Mouse (Mus musculus): ENCODE measurements at regions not wholly inside any gene's neighbourhood (a gene's known extent, or its start where the extent isn't known, plus 50 kb on each side); places are given as distances from the start of the nearest gene placed in this dataset.

DNA sequence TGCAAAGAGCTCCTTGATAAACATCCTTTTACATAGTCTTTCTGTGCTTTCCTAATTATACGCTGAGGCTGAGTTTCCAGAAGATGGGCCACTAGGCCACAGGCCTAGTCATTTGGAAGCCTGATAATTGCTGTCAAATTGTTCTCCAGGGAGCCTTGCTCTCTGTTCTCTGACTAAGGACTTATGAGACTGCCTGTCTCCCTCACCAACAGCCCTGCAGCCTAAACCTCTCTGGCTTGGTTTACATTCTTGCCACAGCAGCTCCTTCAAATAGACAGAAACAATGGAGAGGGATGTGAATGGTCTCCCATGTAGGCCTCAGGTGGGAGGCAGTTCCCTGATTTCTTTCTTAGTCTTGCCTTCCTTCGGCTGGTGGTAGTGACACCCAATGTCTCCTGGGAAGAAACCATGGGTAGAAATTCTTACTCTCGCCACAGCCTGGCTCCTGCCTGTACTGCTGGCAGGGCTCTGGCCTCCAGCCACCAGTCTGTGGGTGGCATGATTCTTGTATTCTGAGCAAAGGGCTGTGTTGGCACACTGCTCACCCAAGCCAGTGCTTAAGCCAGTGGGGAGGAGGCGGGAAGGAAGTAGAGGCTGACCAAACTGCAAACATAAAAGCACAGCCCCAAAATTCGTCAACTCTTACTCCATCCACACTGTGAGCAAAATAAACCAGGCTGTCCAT lies 176.2 kb upstream of the Marcks start:
- Histone ChIP-seq H3K4me1 (no peaks in the 10 kb centered on the region), H3K9me3 (no peaks in the 10 kb centered on the region), H3K27me3 (replicated peaks) (no peaks in the 10 kb centered on the region), H3K27ac (no peak overlapping the region), H3K36me3 (no peaks in the 10 kb centered on the region), H3K4me2 (replicated peaks) (no peak overlapping the region), H3K4me3 (no peak overlapping the region), H3K9ac (no peak overlapping the region)
- ATAC-seq (ENCODE audit: low FRiP score, low read depth), result no peak
- 79% methylated on average over 5 of the region's 5 CpGs for WGBS

DNA sequence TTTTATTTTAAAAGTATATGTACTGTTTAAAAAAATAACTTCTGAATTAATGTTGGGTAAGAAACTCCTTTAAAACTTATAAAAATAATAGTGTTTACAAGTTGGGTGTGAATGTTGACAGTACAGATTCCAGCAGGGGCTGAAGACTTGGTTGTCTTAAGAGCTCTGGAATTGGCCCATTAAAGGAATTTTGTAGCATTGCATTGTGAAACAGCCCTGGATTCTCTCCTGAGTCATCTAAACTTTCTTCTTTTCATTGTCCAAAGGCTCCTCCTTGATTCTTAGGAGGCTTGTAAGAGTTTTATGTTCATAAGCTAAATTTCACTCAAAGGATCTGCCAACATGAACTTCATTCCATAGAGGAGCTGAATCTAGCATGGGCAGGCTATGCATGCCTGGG lies 174.7 kb upstream of the Marcks start:
- H3K9ac ChIP-seq, result no peak overlapping the region

DNA sequence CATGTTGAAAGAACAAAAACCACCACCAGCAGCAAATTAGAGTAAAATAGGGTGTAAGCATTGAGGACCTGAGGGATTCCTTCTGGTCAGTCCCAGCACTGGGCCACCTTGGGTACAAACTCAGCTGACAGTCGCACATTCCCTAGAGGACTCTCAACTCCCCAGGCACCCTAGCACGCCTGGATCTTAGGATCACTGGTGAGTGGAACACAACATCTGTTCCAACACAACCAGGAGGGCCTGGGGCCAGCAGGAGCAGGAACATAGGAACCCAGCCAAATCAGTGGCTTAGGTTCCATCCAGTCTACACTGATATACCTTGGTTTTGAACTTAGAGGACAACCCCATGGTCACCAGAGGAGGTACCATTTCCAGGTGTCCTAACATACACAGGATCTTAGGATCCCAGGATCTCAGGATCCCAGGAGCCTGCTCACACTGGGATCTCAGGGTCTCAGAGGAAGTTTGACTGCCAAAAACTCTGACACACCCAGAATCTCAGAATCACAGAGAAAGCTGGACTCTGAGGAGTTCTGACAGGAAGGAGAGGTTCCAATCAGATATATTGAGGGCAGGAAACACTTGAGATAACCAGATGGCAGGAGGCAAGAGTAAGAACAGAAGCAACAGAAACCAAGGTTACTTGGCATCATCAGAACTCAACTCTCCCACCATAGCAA lies 171.7 kb upstream of the Marcks start:
- Histone ChIP-seq H3K9me3 (no peaks in the 10 kb centered on the region), H3K4me3 (no peak overlapping the region), H3K36me3 (no peaks in the 10 kb centered on the region), H3K9ac (no peak overlapping the region), H3K4me1 (no peaks in the 10 kb centered on the region), H3K27ac (no peak overlapping the region), H3K27me3 (replicated peaks) (no peaks in the 10 kb centered on the region), H3K4me2 (replicated peaks) (no peak overlapping the region)
- no peak for ATAC-seq (ENCODE audit: low FRiP score, low read depth)
- WGBS, result 88% methylated on average over 2 of the region's 2 CpGs

More for the DNA sequence above, 174.7 kb upstream of the Marcks start:
- Histone ChIP-seq H3K9me3 (no peaks in the 10 kb centered on the region), H3K4me2 (replicated peaks) (no peak overlapping the region), H3K36me3 (no peaks in the 10 kb centered on the region), H3K27me3 (replicated peaks) (no peaks in the 10 kb centered on the region), H3K4me3 (no peak overlapping the region), H3K27ac (no peak overlapping the region), H3K4me1 (no peaks in the 10 kb centered on the region)
- no peak for ATAC-seq (ENCODE audit: low FRiP score, low read depth)

DNA sequence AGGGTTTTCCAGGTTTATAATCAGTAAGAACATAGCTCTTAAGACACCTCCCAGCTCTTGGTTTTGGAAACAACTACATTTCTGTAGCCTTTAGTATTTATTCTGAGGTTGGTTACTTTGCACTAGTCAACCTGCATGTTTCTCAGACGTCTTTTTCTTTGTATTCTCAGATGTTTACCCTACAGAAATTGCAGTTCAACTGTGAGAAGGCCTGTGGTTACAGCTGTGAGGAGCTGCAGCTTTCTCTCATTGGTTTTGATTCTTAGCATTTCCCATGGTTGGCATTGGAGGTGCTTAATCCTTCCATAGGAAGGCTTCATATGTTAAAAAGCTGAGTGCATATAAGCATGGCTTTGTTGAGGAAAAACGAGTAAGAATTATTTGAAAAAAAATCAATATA lies 165.9 kb upstream of the Marcks start:
- Histone ChIP-seq H3K27ac (no peak overlapping the region), H3K4me3 (no peak overlapping the region), H3K9ac (no peak overlapping the region), H3K27me3 (replicated peaks) (no peaks in the 10 kb centered on the region), H3K4me2 (replicated peaks) (no peak overlapping the region), H3K36me3 (no peaks in the 10 kb centered on the region), H3K9me3 (no peaks in the 10 kb centered on the region), H3K4me1 (no peaks in the 10 kb centered on the region)
- no peak for ATAC-seq (ENCODE audit: low FRiP score, low read depth)
- 52% methylated on average over 2 of the region's 2 CpGs for WGBS

DNA sequence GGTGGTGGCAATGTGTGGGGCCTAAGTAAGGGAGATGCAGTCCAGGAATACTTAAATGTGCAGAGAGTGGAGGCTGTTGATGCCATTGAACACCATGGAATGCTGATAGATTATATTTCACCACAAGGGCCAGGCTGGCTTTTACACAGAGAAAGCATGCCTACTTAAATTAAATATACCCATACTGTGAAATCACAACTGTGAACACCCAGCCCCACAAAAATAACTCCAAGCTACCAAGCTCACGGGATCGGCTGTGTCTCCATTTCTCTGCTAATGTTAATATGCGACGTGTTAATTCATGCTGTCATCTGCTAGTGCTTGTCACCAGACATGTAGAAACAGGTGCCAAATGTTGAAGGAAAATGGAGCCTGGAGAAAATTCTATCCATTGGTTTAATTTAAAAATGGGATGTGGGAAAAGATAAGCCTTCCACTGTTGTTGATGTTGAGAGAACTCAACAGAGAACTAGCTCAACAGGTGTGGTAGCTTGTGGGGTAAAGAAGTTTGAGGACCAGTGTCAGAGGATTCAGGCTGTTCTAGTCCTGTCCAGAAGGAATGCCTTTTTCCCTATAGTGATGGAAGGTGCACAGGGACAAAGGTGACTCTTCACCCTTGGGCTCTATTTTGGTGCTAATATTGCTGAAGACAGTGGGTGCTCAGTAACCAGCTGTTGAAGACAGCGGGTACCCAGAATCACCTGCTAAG lies 161.6 kb upstream of the Marcks start:
- WGBS, result 89% methylated on average over 5 of the region's 5 CpGs
- ATAC-seq (ENCODE audit: low FRiP score, low read depth), result no peak
- Histone ChIP-seq H3K4me1 (no peaks in the 10 kb centered on the region), H3K27ac (no peak overlapping the region), H3K36me3 (no peaks in the 10 kb centered on the region), H3K9ac (no peak overlapping the region), H3K27me3 (replicated peaks) (no peaks in the 10 kb centered on the region), H3K4me2 (replicated peaks) (no peak overlapping the region), H3K4me3 (no peak overlapping the region), H3K9me3 (no peaks in the 10 kb centered on the region)

DNA sequence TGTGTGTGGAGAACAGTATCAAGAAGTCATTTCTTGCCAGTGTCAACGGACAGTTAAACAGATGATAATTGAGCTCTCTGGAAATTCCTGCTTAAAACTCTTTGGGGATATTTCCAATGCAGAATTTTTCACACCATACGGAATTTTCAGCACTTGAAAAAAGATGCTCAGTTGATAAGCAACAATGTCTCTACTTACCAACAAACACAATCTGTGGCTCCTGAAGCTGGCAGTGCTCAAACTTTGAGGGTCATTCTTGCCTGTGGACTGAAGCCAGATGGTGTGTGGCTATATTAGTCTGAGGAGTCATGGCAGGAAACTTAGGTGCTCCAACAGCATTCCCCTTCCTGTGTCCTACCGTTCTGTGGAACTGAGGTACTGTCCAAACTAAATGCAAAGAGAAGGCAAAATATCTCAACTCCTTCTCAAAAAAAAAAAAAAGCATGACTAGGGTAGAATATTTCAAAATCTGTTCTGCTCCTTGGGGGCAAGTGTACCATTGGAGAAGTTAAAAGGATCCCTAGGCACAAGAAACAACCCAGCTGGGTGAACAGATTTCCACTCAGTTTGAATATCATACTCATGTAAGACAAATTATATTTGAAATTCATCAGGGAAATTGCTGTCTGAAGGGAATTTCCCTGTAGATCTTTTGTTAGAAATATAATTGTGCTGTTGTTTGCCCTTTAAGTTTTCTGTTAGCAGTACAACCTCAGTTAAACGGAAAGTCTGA lies 160.1 kb upstream of the Marcks start:
- 95% methylated on average over 4 of the region's 4 CpGs for WGBS
- Histone ChIP-seq H3K36me3 (no peaks in the 10 kb centered on the region), H3K4me1 (no peaks in the 10 kb centered on the region), H3K27me3 (replicated peaks) (no peaks in the 10 kb centered on the region), H3K9me3 (no peaks in the 10 kb centered on the region), H3K4me2 (replicated peaks) (no peak overlapping the region), H3K27ac (no peak overlapping the region), H3K9ac (no peak overlapping the region), H3K4me3 (no peak overlapping the region)
- no peak for ATAC-seq (ENCODE audit: low FRiP score, low read depth)

DNA sequence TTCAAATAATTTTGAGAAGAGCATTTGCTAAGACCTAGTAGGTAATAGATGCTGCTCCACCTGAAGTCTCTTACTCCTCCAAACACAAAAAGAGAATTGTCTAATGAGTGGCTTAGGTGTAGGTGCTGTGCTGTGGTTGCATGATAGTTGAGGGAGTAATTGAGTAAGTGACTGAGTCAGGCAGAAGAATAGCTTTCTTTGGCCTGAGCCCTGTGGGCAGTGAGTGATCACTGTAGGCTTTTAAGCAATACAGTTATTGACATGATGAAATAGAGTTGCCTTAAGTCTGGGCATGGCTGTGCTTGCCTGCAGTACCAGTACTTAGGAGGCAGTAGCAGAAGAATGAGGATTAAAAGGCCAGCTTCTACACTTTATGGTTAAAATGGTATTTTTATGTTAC lies 155.5 kb upstream of the Marcks start:
- H3K4me1 ChIP-seq, result no peaks in the 10 kb centered on the region
- no peak overlapping the region for H3K4me2 ChIP-seq (replicated peaks)
- no peaks in the 10 kb centered on the region for H3K9me3 ChIP-seq
- H3K27me3 ChIP-seq (replicated peaks), result no peaks in the 10 kb centered on the region
- H3K9ac ChIP-seq, result no peak overlapping the region
- ATAC-seq (ENCODE audit: low FRiP score, low read depth), result no peak
- no peaks in the 10 kb centered on the region for H3K36me3 ChIP-seq
- no peak overlapping the region for H3K4me3 ChIP-seq
- H3K27ac ChIP-seq, result no peak overlapping the region

DNA sequence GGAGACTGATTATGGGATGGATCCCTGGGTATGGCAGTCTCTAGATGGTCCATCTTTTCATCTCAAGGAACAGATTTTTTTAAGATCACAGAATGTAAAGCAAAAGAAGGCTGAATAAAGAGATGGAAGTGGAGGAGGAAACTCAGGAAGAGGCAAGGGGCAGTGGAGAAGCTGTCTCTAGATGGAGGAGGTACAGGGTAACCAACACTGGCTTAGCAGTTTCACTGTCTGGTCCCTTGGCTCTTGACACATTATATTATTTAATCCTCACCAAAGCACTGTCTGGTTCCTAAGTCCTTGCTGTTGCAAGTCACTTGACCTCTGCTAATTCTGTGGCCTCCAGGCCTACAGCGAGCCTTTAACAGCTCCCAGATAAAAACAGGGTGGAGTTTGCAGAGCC lies 154.6 kb upstream of the Marcks start:
- no peak for ATAC-seq (ENCODE audit: low FRiP score, low read depth)
- no peak overlapping the region for H3K9ac ChIP-seq
- no peak overlapping the region for H3K4me3 ChIP-seq
- no peak overlapping the region for H3K27ac ChIP-seq
- no peaks in the 10 kb centered on the region for H3K9me3 ChIP-seq
- no peaks in the 10 kb centered on the region for H3K27me3 ChIP-seq (replicated peaks)
- WGBS, result 89% methylated on average over 1 of the region's 1 CpGs
- H3K4me2 ChIP-seq (replicated peaks), result no peak overlapping the region
- H3K4me1 ChIP-seq, result no peaks in the 10 kb centered on the region
- no peaks in the 10 kb centered on the region for H3K36me3 ChIP-seq

DNA sequence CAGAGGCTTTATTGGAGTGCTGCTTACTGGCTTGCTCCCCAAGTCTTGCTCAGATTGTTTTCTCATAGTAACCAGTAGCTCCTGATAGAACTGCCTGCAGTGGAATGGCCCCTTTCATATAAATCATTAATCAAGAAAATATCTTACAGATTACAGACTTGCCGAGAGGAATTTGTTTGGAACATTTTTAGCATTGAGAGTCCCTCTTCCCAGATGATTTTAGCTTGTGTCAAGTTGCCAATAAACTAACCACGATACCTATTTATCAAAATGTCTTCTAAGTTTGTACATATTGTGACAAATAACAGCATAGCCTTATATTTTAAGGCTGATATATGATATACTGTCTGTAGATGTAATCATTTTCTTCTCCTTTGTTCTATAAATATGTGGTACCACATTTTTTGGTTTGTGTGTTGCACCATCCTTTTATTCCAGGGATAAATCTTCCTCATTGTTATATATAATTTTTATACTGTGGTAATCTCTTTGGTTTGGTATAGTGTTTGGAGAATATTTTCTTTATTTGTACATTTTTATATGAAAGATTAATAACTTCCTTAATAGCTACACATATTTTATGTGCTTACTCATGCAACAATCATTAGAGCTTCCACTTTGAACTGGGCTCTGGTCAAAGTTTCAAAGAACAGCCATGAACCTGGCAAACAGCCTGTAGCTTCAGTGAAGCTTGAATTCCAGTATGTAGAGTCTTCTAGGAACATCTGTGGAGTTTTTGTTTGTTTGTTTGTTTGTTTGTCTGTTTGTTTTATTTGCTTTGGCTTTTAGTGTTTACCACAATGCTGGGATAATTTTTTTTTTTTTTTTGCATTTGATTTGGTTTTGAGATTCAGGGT lies 153.1 kb upstream of the Marcks start:
- 90% methylated on average over 2 of the region's 2 CpGs for WGBS
- Histone ChIP-seq H3K4me2 (replicated peaks) (no peak overlapping the region), H3K27me3 (replicated peaks) (no peaks in the 10 kb centered on the region), H3K36me3 (no peaks in the 10 kb centered on the region), H3K4me3 (no peak overlapping the region), H3K27ac (no peak overlapping the region), H3K4me1 (no peaks in the 10 kb centered on the region), H3K9me3 (no peaks in the 10 kb centered on the region), H3K9ac (no peak overlapping the region)
- no peak for ATAC-seq (ENCODE audit: low FRiP score, low read depth)

DNA sequence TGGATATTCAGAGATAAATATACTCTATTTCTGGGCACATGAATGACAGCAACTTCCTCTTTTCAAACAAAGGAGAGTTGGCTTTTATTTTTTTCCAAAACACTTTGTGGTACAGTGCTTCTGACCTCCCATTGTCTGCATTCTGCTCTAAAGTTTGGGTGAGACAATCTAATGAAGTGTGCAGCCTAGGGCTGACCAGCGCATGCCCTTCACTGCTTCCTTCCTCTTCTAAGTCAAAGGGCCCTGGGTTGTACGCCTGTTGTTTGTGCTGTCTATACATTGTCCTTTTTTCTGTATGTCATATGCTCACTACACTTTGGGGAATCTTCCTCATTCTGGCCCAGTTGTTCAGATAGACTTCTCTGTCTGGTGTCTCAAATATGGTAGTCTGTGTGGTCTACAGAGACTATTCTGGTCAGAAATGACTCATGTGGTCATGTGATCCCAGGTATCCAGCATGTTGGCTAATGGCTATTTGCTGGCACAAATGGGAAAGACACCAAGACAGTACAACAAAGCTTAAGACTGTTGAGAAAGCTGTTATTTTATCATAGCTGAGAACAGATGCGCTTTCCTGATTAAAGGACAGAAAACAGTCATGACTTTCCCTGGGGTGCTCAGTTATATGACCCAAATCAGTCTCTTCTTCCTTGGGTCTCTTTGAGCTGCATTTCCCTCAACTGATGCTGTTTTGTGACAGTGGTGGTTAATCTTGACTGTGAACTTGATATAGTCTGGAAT lies 151.4 kb upstream of the Marcks start:
- no peak overlapping the region for H3K9ac ChIP-seq
- no peaks in the 10 kb centered on the region for H3K36me3 ChIP-seq
- no peak for ATAC-seq (ENCODE audit: low FRiP score, low read depth)
- H3K27me3 ChIP-seq (replicated peaks), result no peaks in the 10 kb centered on the region
- WGBS, result 91% methylated on average over 3 of the region's 3 CpGs
- H3K9me3 ChIP-seq, result no peaks in the 10 kb centered on the region
- no peak overlapping the region for H3K4me3 ChIP-seq
- H3K27ac ChIP-seq, result no peak overlapping the region
- H3K4me2 ChIP-seq (replicated peaks), result no peak overlapping the region
- H3K4me1 ChIP-seq, result no peaks in the 10 kb centered on the region

DNA sequence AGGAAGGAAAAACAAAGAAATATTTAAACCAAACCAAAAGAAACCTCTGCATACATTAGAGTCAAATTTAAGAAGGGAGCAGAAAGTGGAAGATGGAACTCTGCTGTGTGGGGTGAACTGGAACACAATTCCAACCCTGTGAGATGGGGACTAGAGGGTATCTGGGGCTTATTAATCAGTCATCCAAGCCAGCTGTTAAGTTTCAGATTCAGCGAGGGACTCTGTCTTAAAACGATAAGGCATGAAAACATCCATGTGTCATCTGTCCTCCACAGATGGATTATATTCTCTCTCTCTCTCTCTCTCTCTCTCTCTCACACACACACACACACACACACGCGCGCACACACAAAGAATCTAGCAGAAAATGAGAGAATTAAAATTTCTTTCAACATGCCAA lies 147.6 kb upstream of the Marcks start:
- Histone ChIP-seq H3K27me3 (replicated peaks) (no peaks in the 10 kb centered on the region), H3K27ac (no peak overlapping the region), H3K9ac (no peak overlapping the region), H3K4me2 (replicated peaks) (no peak overlapping the region), H3K9me3 (no peaks in the 10 kb centered on the region), H3K4me3 (no peak overlapping the region), H3K36me3 (no peaks in the 10 kb centered on the region), H3K4me1 (no peaks in the 10 kb centered on the region)
- ATAC-seq (ENCODE audit: low FRiP score, low read depth), result no peak
- WGBS, result 88% methylated on average over 5 of the region's 5 CpGs
